Mouse (Mus musculus) lung, embryonic 14.5 days (tissue): ENCODE results near the gene Trim47. TPM values are rescaled to one million over a fixed set of nuclear protein-coding genes. Genes with fewer than 3 reads are reported as not detected.

Experiments
- ATAC-seq: fragments of 200-750 bp; cut with Nextera tagmentation; 2 replicates; pipeline ENCODE4 v1.8.0; 2017; ENCODE audit warnings: mild to moderate bottlenecking, moderate TSS enrichment, moderate library complexity; ENCODE audit not compliant: insufficient read depth
- DNase-seq: peaks from one replicate; pipeline ENCODE4 v3.0.0-alpha.2; 2015
- H3K27ac ChIP-seq: fragments of 300-500 bp; sonication (generic); 2 replicates; pipeline ENCODE4 v1.5.1; 2014; ENCODE audit warnings: low read depth, mild to moderate bottlenecking, moderate library complexity
- H3K27me3 ChIP-seq: fragments of 300-500 bp; sonication (generic); 2 replicates; pipeline ENCODE4 v1.6.1; 2014; ENCODE audit warnings: low read length, control low read depth; ENCODE audit not compliant: insufficient read depth
- H3K36me3 ChIP-seq: fragments of 300-500 bp; sonication (generic); 2 replicates; pipeline ENCODE4 v1.6.1; 2014; ENCODE audit warnings: control low read depth; ENCODE audit not compliant: insufficient read depth
- H3K4me1 ChIP-seq: fragments of 300-500 bp; sonication (generic); 2 replicates; pipeline ENCODE4 v1.6.1; 2014; ENCODE audit warnings: antibody characterized with exemption, control low read depth; ENCODE audit not compliant: insufficient read depth
- H3K4me2 ChIP-seq: fragments of 300-500 bp; sonication (generic); 2 replicates; pipeline ENCODE4 v1.6.1; 2014; ENCODE audit warnings: mild to moderate bottlenecking
- H3K4me3 ChIP-seq: fragments of 300-500 bp; sonication (generic); 2 replicates; pipeline ENCODE4 v1.5.1; 2014; ENCODE audit warnings: low read depth, low read length
- H3K9ac ChIP-seq: fragments of 300-500 bp; sonication (generic); 2 replicates; pipeline ENCODE4 v1.6.1; 2014
- H3K9me3 ChIP-seq: fragments of 300-500 bp; sonication (generic); 2 replicates; pipeline ENCODE4 v1.6.1; 2016; ENCODE audit warnings: low read depth, low read length, control low read depth
- CTCF ChIP-seq: IDR thresholded peaks from 2 replicates; pipeline ENCODE4 v1.5.1; 2016; ENCODE audit warnings: antibody characterized with exemption, low read depth
- WGBS: fragments of 180-500 bp; shearing (Covaris S2); extraction: QIAGEN DNeasy Blood & Tissue Kit; methylation state at CpG from one replicate; pipeline ENCODE4 v1.1.7; 2014; 5-methylcytosine and 5-hydroxymethylcytosine counted together
- polyA plus RNA-seq: library from polyadenylated mRNA; unstranded; fragments of >200 nt; fragmentation: Nextera tagmentation; extraction: Ambion mirVana; gene quantifications from 2 replicates; pipeline ENCODE4 v1.2.1, GENCODE M21; 2014

The Trim47 gene
- polyA plus RNA-seq, 1 experiment from 2014 or later, result 12.7 TPM

DNA sequence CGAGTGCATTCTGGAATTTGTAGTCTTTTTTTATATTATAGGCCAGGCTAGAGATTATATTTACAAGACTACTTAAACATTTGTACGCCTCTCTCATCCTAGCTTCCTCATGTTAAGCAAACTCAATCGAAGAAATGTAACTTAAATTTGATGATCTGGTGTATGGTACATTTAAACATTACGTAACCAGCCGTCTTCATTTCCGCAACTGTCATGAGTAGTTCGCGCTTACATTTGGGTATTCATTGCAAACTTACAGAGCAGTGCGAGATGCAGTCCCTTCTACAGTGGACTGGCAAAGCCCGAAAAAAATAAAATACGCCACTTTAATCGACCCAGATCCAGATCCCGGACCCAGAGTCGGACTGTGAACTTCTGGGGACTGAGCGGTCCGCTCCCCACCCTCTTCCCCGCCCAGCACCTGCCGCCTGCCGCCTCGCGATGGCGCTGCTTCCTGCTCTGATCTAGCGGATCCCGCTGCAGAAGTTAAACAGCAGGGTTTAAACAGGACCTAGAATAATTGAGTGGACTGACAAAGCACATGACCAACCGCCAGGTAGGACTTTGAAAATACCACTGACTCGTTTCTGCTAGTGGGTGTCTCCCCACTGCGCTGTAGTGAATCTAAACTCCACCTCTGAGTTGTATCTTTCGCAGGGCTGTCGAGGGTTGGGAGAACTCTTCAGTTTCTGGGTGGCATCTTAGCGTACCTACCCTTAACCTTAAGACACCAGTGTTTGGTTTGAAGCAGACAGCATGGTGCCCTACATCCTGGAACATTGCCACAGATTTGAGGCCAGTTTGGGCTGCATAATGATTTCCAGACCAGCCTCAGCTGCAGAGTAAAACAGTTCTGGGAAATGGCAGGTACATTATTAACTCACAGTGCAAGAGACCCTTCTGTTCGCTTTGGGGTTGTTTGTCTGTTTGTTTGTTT is 39.5 kb downstream of the Trim47 start:
- Histone ChIP-seq H3K4me1 (peaks cover 6% of the 10 kb centered on the region; the same call in 1 of the 2 replicates), H3K4me3 (peak overlapping the region; percentile 41), H3K9ac (peak overlapping the region; percentile 33), H3K27ac (peak overlapping the region; percentile 84), H3K9me3 (no peaks in the 10 kb centered on the region), H3K36me3 (peaks cover 19% of the 10 kb centered on the region), H3K27me3 (no peaks in the 10 kb centered on the region), H3K4me2 (peak overlapping the region; percentile 67)
- WGBS, result 3% methylated on average over 31 of the region's 31 CpGs
- TF ChIP-seq CTCF, result peak; percentile 88
- ATAC-seq (peak; percentile 79), DNase-seq (peak; percentile 89)

GRCm38 (mm10) chr11:116086258-116087193 is 40.5 kb downstream of the Trim47 start, which contains the start of gene Wbp2:
TSS of gene Wbp2 (minus strand) at chr11:116086995.
- Histone ChIP-seq H3K9ac (peak within 1 kb of the TSS; percentile 49), H3K27me3 (no peaks in the 10 kb centered on the region), H3K4me3 (peak within 1 kb of the TSS; percentile 41), H3K4me2 (peak within 1 kb of the TSS; percentile 67), H3K9me3 (no peaks in the 10 kb centered on the region), H3K27ac (peak within 1 kb of the TSS; percentile 84), H3K36me3 (peaks cover 27% of the 10 kb centered on the region), H3K4me1 (peaks cover 6% of the 10 kb centered on the region; the same call in 1 of the 2 replicates)
- WGBS, result 4% methylated on average over 41 of the region's 43 CpGs
- peak; percentile 96 for ATAC-seq
- peak; percentile 57 for TF ChIP-seq CTCF
- DNase-seq, result peak; percentile 99

- Histone ChIP-seq H3K36me3 (peaks cover 50% of the 10 kb centered on the region), H3K9ac (no peak overlapping the region), H3K4me2 (no peak overlapping the region), H3K9me3 (no peaks in the 10 kb centered on the region), H3K4me1 (peaks cover 6% of the 10 kb centered on the region; the same call in 1 of the 2 replicates), H3K27me3 (no peaks in the 10 kb centered on the region), H3K4me3 (no peak overlapping the region), H3K27ac (no peak overlapping the region)
- no peak for ATAC-seq
- 79% methylated on average over 6 of the region's 6 CpGs for WGBS
- no peak for DNase-seq
- TF ChIP-seq CTCF, result no peak
Measured at GRCm38 (mm10) chr11:116084166-116084565, 42.8 kb downstream of the Trim47 start.

DNA sequence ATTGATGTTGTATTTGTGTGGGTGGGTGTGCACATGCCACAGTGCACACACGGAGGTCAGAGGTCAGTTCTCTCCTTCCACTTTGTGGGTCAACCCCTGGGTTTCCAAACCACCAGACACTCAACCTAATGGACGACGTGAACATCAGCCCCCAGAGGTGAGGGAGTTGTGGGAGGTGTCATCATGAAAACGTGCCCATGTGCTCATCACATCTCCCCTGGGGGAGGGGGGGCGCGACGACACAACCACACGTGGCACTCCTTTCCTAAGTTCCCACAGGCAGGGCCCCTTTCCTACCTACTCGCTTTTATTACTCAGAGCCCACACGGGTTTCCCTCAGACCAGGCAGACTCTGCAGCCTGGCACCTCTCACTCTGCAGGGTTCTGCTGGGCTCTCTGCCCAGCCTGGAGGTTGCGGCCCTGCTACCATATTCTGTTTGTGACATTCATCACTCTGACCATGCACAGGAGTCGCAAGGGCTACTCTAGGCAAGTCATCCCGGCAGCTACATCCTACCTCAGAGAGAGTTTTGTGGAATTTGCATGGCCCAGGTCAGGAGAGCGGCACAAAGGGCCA is 43.8 kb downstream of the Trim47 start:
- Histone ChIP-seq H3K4me3 (no peak overlapping the region), H3K4me2 (no peak overlapping the region), H3K36me3 (peaks cover 56% of the 10 kb centered on the region), H3K4me1 (peaks cover 6% of the 10 kb centered on the region; the same call in 1 of the 2 replicates), H3K27me3 (no peaks in the 10 kb centered on the region), H3K9me3 (no peaks in the 10 kb centered on the region), H3K9ac (no peak overlapping the region), H3K27ac (no peak overlapping the region)
- ATAC-seq (no peak), DNase-seq (no peak)
- TF ChIP-seq CTCF, result no peak
- 90% methylated on average over 14 of the region's 14 CpGs for WGBS

GRCm38 (mm10) chr11:116081081-116081480 is 45.9 kb downstream of the Trim47 start:
- H3K9ac ChIP-seq, result no peak overlapping the region
- peaks cover 9% of the 10 kb centered on the region for H3K4me1 ChIP-seq
- DNase-seq, result peak; percentile 48
- H3K9me3 ChIP-seq, result no peaks in the 10 kb centered on the region
- no peak overlapping the region for H3K4me2 ChIP-seq
- no peak overlapping the region for H3K27ac ChIP-seq
- WGBS, result 65% methylated on average over 6 of the region's 6 CpGs
- peaks cover 56% of the 10 kb centered on the region for H3K36me3 ChIP-seq
- peak; percentile 58 for TF ChIP-seq CTCF
- ATAC-seq, result no peak
- no peak overlapping the region for H3K4me3 ChIP-seq
- H3K27me3 ChIP-seq, result no peaks in the 10 kb centered on the region

DNA sequence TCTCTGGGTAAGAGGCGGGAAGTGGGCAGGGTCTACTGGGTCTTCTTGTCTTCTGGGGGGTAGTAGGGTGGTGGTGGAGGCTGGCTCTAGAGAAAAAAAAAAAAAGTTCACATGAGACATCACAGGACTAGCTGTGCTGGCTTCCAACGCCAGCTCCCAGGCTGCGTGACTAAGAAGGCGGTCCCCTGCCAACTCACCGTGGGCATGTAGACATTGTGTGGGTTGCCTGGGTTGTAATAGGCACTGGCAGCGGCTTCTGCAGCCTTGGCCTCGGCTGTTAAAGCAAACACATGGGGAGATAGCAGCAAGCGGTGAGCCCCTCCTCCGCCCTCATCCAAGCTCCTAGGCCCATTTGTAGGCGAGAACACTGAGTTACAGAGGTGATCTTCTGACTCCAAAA is 47.5 kb downstream of the Trim47 start:
- TF ChIP-seq CTCF, result no peak
- DNase-seq, result no peak
- Histone ChIP-seq H3K27me3 (no peaks in the 10 kb centered on the region), H3K4me1 (peaks cover 3% of the 10 kb centered on the region; the same call in 1 of the 2 replicates), H3K4me3 (no peak overlapping the region), H3K9ac (no peak overlapping the region), H3K9me3 (no peaks in the 10 kb centered on the region), H3K36me3 (peaks cover 56% of the 10 kb centered on the region), H3K27ac (no peak overlapping the region), H3K4me2 (no peak overlapping the region)
- 62% methylated on average over 10 of the region's 10 CpGs for WGBS
- ATAC-seq, result no peak
